In the genomic region with DNA sequence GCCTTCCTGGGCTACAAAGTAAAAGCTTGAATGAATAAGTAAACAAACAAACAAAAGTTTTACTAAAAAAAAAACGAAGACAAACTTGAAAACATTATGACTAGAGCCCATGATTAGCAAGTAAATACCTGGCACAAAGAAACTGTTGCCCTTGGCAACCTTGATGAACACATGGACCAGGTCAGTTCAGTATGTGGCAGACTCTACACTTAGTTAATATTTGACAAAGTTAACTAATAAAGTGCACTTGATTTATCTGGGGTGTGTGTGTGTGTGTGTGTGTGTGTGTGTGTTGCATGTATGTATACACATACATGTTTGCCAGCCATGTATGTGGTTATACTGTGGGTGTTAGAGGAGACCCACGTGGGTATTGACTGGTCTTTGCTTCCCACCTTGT, we compare ENCODE assay signal across 24 mouse cellular contexts. TPM values are rescaled to one million over a fixed set of nuclear protein-coding genes. Genes with fewer than 3 reads are reported as not detected.
A peak's percentile ranks its signal among the peaks of the same experiment; 100 is the strongest.
DNase-seq lines count a peak whose midpoint lies in the region; ATAC-seq and TF ChIP-seq lines count a peak whose summit lies in the region.
"Had no signal": no experiment of that assay in that cellular context is flagged by ENCODE, and none has a peak within 500 bp of the region (broad histone marks: within the 10 kb centered on the region; RNA-seq: fewer than 3 reads in every experiment).

No protein-coding gene starts in this region.

- H3K27ac ChIP-seq in kidney, embryonic 15.5 days, result peak overlapping the region; percentile 71
- H3K27ac ChIP-seq in intestine, embryonic 15.5 days, result no peak overlapping the region
- H3K27ac ChIP-seq in kidney, embryonic 16.5 days (ENCODE audit: low read length), result peak overlapping the region; percentile 80
- H3K27ac ChIP-seq in liver, postnatal 0 days (ENCODE audit: low read depth), result peak overlapping the region; percentile 26; the same call in 1 of the 2 replicates
- H3K27ac ChIP-seq in forebrain, embryonic 15.5 days (replicated peaks), result no peak overlapping the region
- H3K27ac ChIP-seq: embryonic facial prominence, embryonic 10.5 days; limb, embryonic 10.5 days; liver, embryonic 14.5 days had no signal

- H3K36me3 ChIP-seq in kidney, embryonic 15.5 days, result 0 out of 2 replicates have a peak, but pooled peaks cover 3% of the 10 kb centered on the region
- no peaks in the 10 kb centered on the region for H3K36me3 ChIP-seq in intestine, embryonic 15.5 days
- no peaks in the 10 kb centered on the region for H3K36me3 ChIP-seq in kidney, embryonic 16.5 days (ENCODE audit: insufficient read depth, low read length)
- no peaks in the 10 kb centered on the region for H3K36me3 ChIP-seq in liver, postnatal 0 days (replicated peaks; ENCODE audit: insufficient read depth, low read length)
- H3K36me3 ChIP-seq in forebrain, embryonic 15.5 days, result no peaks in the 10 kb centered on the region

- intact Hi-C loops in heart, postnatal 25 days (cut with DNase I), result no loop called here

- no peaks in the 10 kb centered on the region for H3K27me3 ChIP-seq in kidney, embryonic 15.5 days
- no peaks in the 10 kb centered on the region for H3K27me3 ChIP-seq in intestine, embryonic 15.5 days (replicated peaks)
- no peaks in the 10 kb centered on the region for H3K27me3 ChIP-seq in kidney, embryonic 16.5 days (ENCODE audit: insufficient read depth, low read length)
- no peaks in the 10 kb centered on the region for H3K27me3 ChIP-seq in liver, postnatal 0 days (ENCODE audit: insufficient read depth, low read length)
- H3K27me3 ChIP-seq in forebrain, embryonic 15.5 days, result no peaks in the 10 kb centered on the region
- H3K27me3 ChIP-seq: heart, embryonic 12.5 days; megakaryocyte, embryonic 14.5 days; Patski had no signal

- H3K9ac ChIP-seq in kidney, embryonic 15.5 days, result no peak overlapping the region
- no peak overlapping the region for H3K9ac ChIP-seq in intestine, embryonic 15.5 days
- no peak overlapping the region for H3K9ac ChIP-seq in kidney, embryonic 16.5 days (replicated peaks; ENCODE audit: low read length)
- H3K9ac ChIP-seq in liver, postnatal 0 days (replicated peaks), result no peak overlapping the region
- H3K9ac ChIP-seq in forebrain, embryonic 15.5 days (replicated peaks), result no peak overlapping the region
- H3K9ac ChIP-seq: heart, embryonic 12.5 days; liver, embryonic 14.5 days had no signal

- peaks cover 82% of the 10 kb centered on the region for H3K4me1 ChIP-seq in kidney, embryonic 15.5 days
- peaks cover 39% of the 10 kb centered on the region for H3K4me1 ChIP-seq in intestine, embryonic 15.5 days (replicated peaks)
- H3K4me1 ChIP-seq in kidney, embryonic 16.5 days (ENCODE audit: insufficient read depth, low read length), result peaks cover 71% of the 10 kb centered on the region
- peaks cover 51% of the 10 kb centered on the region for H3K4me1 ChIP-seq in liver, postnatal 0 days (ENCODE audit: insufficient read depth)
- peaks cover 48% of the 10 kb centered on the region for H3K4me1 ChIP-seq in forebrain, embryonic 15.5 days

- no peak for TF ChIP-seq CTCF in liver, postnatal 0 days (IDR thresholded peaks at IDR 0.05; ENCODE audit: low read depth)

- no peak for TF ChIP-seq EP300 in liver, postnatal 0 days (IDR thresholded peaks at IDR 0.05; ENCODE audit: low read depth)

- H3K9me3 ChIP-seq in kidney, embryonic 15.5 days (replicated peaks), result no peaks in the 10 kb centered on the region
- H3K9me3 ChIP-seq in intestine, embryonic 15.5 days, result no peaks in the 10 kb centered on the region
- no peaks in the 10 kb centered on the region for H3K9me3 ChIP-seq in kidney, embryonic 16.5 days (ENCODE audit: low read length)
- H3K9me3 ChIP-seq in liver, postnatal 0 days (ENCODE audit: low read length), result no peaks in the 10 kb centered on the region
- no peaks in the 10 kb centered on the region for H3K9me3 ChIP-seq in forebrain, embryonic 15.5 days
- H3K9me3 ChIP-seq: embryonic facial prominence, embryonic 10.5 days; heart, embryonic 12.5 days; limb, embryonic 10.5 days; megakaryocyte, embryonic 14.5 days had no signal

- H3K4me2 ChIP-seq in kidney, embryonic 15.5 days, result 0 out of 2 replicates have a peak overlapping the region, but pooled peaks have one; percentile 1
- H3K4me2 ChIP-seq in intestine, embryonic 15.5 days (replicated peaks), result no peak overlapping the region
- 0 out of 2 replicates have a peak overlapping the region, but pooled peaks have one; percentile 16 for H3K4me2 ChIP-seq in kidney, embryonic 16.5 days (replicated peaks; ENCODE audit: low read depth, low read length)
- H3K4me2 ChIP-seq in liver, postnatal 0 days (ENCODE audit: low read depth, low read length), result 0 out of 2 replicates have a peak overlapping the region, but pooled peaks have one; percentile 32
- H3K4me2 ChIP-seq in forebrain, embryonic 15.5 days (replicated peaks), result no peak overlapping the region
- H3K4me2 ChIP-seq: heart, embryonic 12.5 days had no signal

- ATAC-seq in kidney, embryonic 15.5 days (replicated peaks; ENCODE audit: low FRiP score), result 0 out of 2 replicates have a peak, but pooled peaks have one; percentile 27
- peak; percentile 60 for ATAC-seq in intestine, embryonic 15.5 days
- no peak for ATAC-seq in kidney, embryonic 16.5 days (ENCODE audit: low FRiP score, low TSS enrichment)
- ATAC-seq in liver, postnatal 0 days, result peak; percentile 84
- ATAC-seq in forebrain, embryonic 15.5 days (replicated peaks), result no peak
- ATAC-seq: forebrain, embryonic 16.5 days; Patski had no signal

- WGBS in kidney, embryonic 15.5 days, result 52% methylated on average over 2 of the region's 2 CpGs
- 45% methylated on average over 2 of the region's 2 CpGs for WGBS in intestine, embryonic 15.5 days
- WGBS in kidney, embryonic 16.5 days, result 43% methylated on average over 2 of the region's 2 CpGs
- WGBS in liver, postnatal 0 days (ENCODE audit: insufficient replicate concordance), result 36% methylated on average over 2 of the region's 2 CpGs
- 51% methylated on average over 2 of the region's 2 CpGs for WGBS in forebrain, embryonic 15.5 days

- H3K4me3 ChIP-seq in kidney, embryonic 15.5 days (replicated peaks), result no peak overlapping the region
- H3K4me3 ChIP-seq in intestine, embryonic 15.5 days (replicated peaks), result no peak overlapping the region
- no peak overlapping the region for H3K4me3 ChIP-seq in kidney, embryonic 16.5 days (ENCODE audit: low read length)
- no peak overlapping the region for H3K4me3 ChIP-seq in liver, postnatal 0 days (ENCODE audit: low read depth, low read length)
- no peak overlapping the region for H3K4me3 ChIP-seq in forebrain, embryonic 15.5 days
- H3K4me3 ChIP-seq: embryonic facial prominence, embryonic 10.5 days; heart, embryonic 12.5 days; limb, embryonic 10.5 days; megakaryocyte, embryonic 14.5 days had no signal

- no peak for DNase-seq in kidney, postnatal 4 days
- DNase-seq in liver, postnatal 0 days, result no peak
- DNase-seq in heart, postnatal 25 days (ENCODE audit: low spot score), result no peak
- DNase-seq: adrenal gland, adult 2 months; cerebellum, adult 11 months; cerebellum, adult 9-11 months; gastrocnemius, postnatal 10 days; heart, adult 18-20 months; heart, postnatal 10 days; lung, postnatal 10 days; midbrain, embryonic 14.5 days; right cerebral cortex, postnatal 14 days; spleen, adult 18-20 months had no signal

RNA-seq across cellular contexts. Expression of a gene that starts 25.1 kb away (rescaled TPM):
- polyA plus RNA-seq in kidney, embryonic 15.5 days (2015; fragmentation: Nextera tagmentation; extraction: Ambion mirVana), result 20.1 and 20.5 TPM in 2 replicates
- polyA plus RNA-seq in intestine, embryonic 15.5 days (2015; fragmentation: Nextera tagmentation; extraction: Ambion mirVana), result 13.5 and 13.6 TPM in 2 replicates
- polyA plus RNA-seq in kidney, embryonic 16.5 days (2015; fragmentation: Nextera tagmentation; extraction: Ambion mirVana), result 22.6 and 24.7 TPM in 2 replicates
- polyA plus RNA-seq in liver, postnatal 0 days (2015; fragmentation: Nextera tagmentation; extraction: Ambion mirVana), result 5.9 and 6.4 TPM in 2 replicates
- polyA plus RNA-seq in forebrain, embryonic 15.5 days (2015; fragmentation: Nextera tagmentation; extraction: Ambion mirVana), result 21.1 and 22.1 TPM in 2 replicates
- total RNA-seq in heart, postnatal 25 days (2021), result 10 to 100 TPM; 27.7 to 29.9 TPM

Comparison
In these comparisons a context has a peak if more than half of its experiments do, and no peak if none do; other contexts are left out.
1. ATAC-seq: peak in kidney, embryonic 15.5 days (single experiment), intestine, embryonic 15.5 days (single experiment) and liver, postnatal 0 days (single experiment); none in kidney, embryonic 16.5 days (single experiment) and forebrain, embryonic 15.5 days (single experiment).
2. H3K27ac ChIP-seq: peak in kidney, embryonic 15.5 days (single experiment), kidney, embryonic 16.5 days (single experiment) and liver, postnatal 0 days (single experiment); none in intestine, embryonic 15.5 days (single experiment) and forebrain, embryonic 15.5 days (single experiment).
3. H3K4me2 ChIP-seq: peak in kidney, embryonic 15.5 days (single experiment), kidney, embryonic 16.5 days (single experiment) and liver, postnatal 0 days (single experiment); none in intestine, embryonic 15.5 days (single experiment) and forebrain, embryonic 15.5 days (single experiment).